22 mouse cellular contexts compared by ENCODE assay signal in the genomic region with DNA sequence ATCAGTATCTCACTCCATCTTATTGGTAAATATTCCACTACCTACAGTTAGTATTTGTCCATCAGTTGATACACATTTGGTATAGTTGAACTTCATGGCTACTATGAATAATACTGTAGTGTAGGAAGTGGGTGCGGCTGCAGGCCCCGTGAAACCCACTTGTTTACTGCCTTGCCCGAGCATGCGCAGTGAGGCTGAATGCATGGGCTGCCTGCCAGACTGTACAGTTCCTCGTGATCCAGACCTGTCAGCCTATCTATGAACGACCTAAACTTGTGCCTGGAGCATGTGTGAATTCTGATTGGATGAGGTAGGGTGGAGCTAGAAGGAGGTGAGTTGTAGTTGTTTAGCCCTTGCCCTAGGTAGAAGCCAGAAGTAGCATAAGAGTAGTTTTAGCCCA.
"Had no signal": no experiment of that assay in that cellular context is flagged by ENCODE, and none has a peak within 500 bp of the region (broad histone marks: within the 10 kb centered on the region; RNA-seq: fewer than 3 reads in every experiment).

No protein-coding gene starts in this region.

- H3K4me1 ChIP-seq: midbrain, embryonic 10.5 days; midbrain, embryonic 13.5 days; stomach, embryonic 15.5 days had no signal

- H3K9ac ChIP-seq: limb, embryonic 15.5 days; liver, embryonic 14.5 days; liver, postnatal 0 days; lung, embryonic 14.5 days; midbrain, embryonic 13.5 days; neural tube, embryonic 13.5 days; stomach, embryonic 15.5 days had no signal

- H3K9me3 ChIP-seq: limb, embryonic 15.5 days; midbrain, embryonic 10.5 days; midbrain, embryonic 13.5 days; neural tube, embryonic 13.5 days; stomach, embryonic 15.5 days had no signal

- ATAC-seq: intestine, embryonic 16.5 days; liver, postnatal 0 days; midbrain, embryonic 13.5 days; midbrain, embryonic 16.5 days had no signal

- H3K27me3 ChIP-seq: limb, embryonic 15.5 days; megakaryocyte, embryonic 14.5 days; midbrain, embryonic 13.5 days; neural tube, embryonic 13.5 days; stomach, embryonic 15.5 days had no signal

- H3K4me2 ChIP-seq: limb, embryonic 15.5 days; liver, embryonic 11.5 days; lung, embryonic 14.5 days; midbrain, embryonic 13.5 days; neural tube, embryonic 13.5 days; stomach, embryonic 15.5 days had no signal

- H3K27ac ChIP-seq: layer of hippocampus, adult 2 months; limb, embryonic 15.5 days; liver, embryonic 14.5 days; midbrain, embryonic 10.5 days; midbrain, embryonic 13.5 days; neural tube, embryonic 13.5 days; stomach, embryonic 15.5 days had no signal

- H3K36me3 ChIP-seq: limb, embryonic 15.5 days; midbrain, embryonic 10.5 days; midbrain, embryonic 13.5 days; neural tube, embryonic 13.5 days; stomach, embryonic 15.5 days had no signal

- DNase-seq: kidney, adult 18-20 months; kidney, adult 9 months; kidney, postnatal 25 days; liver, postnatal 0 days; lung, embryonic 14.5 days; lung, postnatal 14 days; retina, postnatal 1 day; right cerebral cortex, postnatal 25 days; spleen, adult 18-20 months; thymus, postnatal 25 days had no signal

- H3K4me3 ChIP-seq: layer of hippocampus, adult 2 months; limb, embryonic 15.5 days; megakaryocyte, embryonic 14.5 days; midbrain, embryonic 10.5 days; midbrain, embryonic 13.5 days; myocyte; neural tube, embryonic 13.5 days; stomach, embryonic 15.5 days had no signal
